Mouse (Mus musculus) limb, embryonic 14.5 days (tissue): ENCODE data around the gene Spata16. TPM values are rescaled to one million over a fixed set of nuclear protein-coding genes. Genes with fewer than 3 reads are reported as not detected.

ENCODE experiments used
- ATAC-seq: fragments of 200-750 bp; cut with Nextera tagmentation; 2 replicates; pipeline ENCODE4 v1.8.0; 2017; ENCODE audit warnings: low read depth, moderate number of reproducible peaks, moderate TSS enrichment; ENCODE audit not compliant: low FRiP score
- DNase-seq: peaks from one replicate; pipeline ENCODE4 v3.0.0-alpha.2; 2015; ENCODE audit warnings: low spot score
- H3K27ac ChIP-seq: fragments of 300-500 bp; sonication (generic); replicated peaks from 2 replicates; pipeline ENCODE4 v1.5.1; 2014; ENCODE audit warnings: low read depth, mild to moderate bottlenecking, low read length, moderate library complexity, mixed read lengths
- H3K27me3 ChIP-seq: fragments of 300-500 bp; sonication (generic); 2 replicates; pipeline ENCODE4 v1.6.1; 2014; ENCODE audit warnings: low read length, mixed read lengths; ENCODE audit not compliant: control insufficient read depth, insufficient read depth
- H3K36me3 ChIP-seq: fragments of 300-500 bp; sonication (generic); 2 replicates; pipeline ENCODE4 v1.6.1; 2014; ENCODE audit warnings: mild to moderate bottlenecking, low read length, moderate library complexity, mixed read lengths; ENCODE audit not compliant: control insufficient read depth, insufficient read depth
- H3K4me1 ChIP-seq: fragments of 300-500 bp; sonication (generic); 2 replicates; pipeline ENCODE4 v1.6.1; 2014; ENCODE audit warnings: antibody characterized with exemption, low read length, mixed read lengths; ENCODE audit not compliant: control insufficient read depth, insufficient read depth
- H3K4me2 ChIP-seq: fragments of 300-500 bp; sonication (generic); replicated peaks from 2 replicates; pipeline ENCODE4 v1.6.1; 2014; ENCODE audit warnings: low read depth, mild to moderate bottlenecking, low read length, moderate library complexity; ENCODE audit not compliant: severe bottlenecking
- H3K4me3 ChIP-seq: fragments of 300-500 bp; sonication (generic); replicated peaks from 2 replicates; pipeline ENCODE4 v1.5.1; 2014; ENCODE audit warnings: low read length
- H3K9ac ChIP-seq: fragments of 300-500 bp; sonication (generic); 2 replicates; pipeline ENCODE4 v1.6.1; 2014; ENCODE audit warnings: mild to moderate bottlenecking, low read depth, low read length, moderate library complexity; ENCODE audit not compliant: severe bottlenecking
- H3K9me3 ChIP-seq: fragments of 300-500 bp; sonication (generic); 2 replicates; pipeline ENCODE4 v1.6.1; 2016; ENCODE audit warnings: low read length; ENCODE audit not compliant: control insufficient read depth
- POLR2A ChIP-seq: fragments of 200-500 bp; IDR thresholded peaks from 2 replicates; pipeline ENCODE4 v1.8.0; 2012; ENCODE audit warnings: inconsistent platforms, mild to moderate bottlenecking, moderate library complexity, borderline replicate concordance; ENCODE audit not compliant: insufficient read depth, insufficient read length; ENCODE audit errors: extremely low read depth
- WGBS: fragments of 180-500 bp; shearing (Covaris S2); extraction: QIAGEN DNeasy Blood & Tissue Kit; methylation state at CpG from one replicate; pipeline ENCODE4 v1.1.7; 2014; 5-methylcytosine and 5-hydroxymethylcytosine counted together
- polyA plus RNA-seq, 2 experiments: library from polyadenylated mRNA; depleted of rRNA in 1 of 2; stranded (reverse) in 1 of 2; unstranded in 1 of 2; fragments of >200 nt; fragmentation: Nextera tagmentation in 1 of 2; extraction: Ambion mirVana in 1 of 2; gene quantifications; 2 replicates each; pipeline versions ENCODE4 v1.2.1 to v1.2.3; 2012 to 2014

The Spata16 gene
- polyA plus RNA-seq, 2 experiments: not detected

- no peak overlapping the region for H3K9ac ChIP-seq
- H3K9me3 ChIP-seq: no peaks in the 10 kb centered on the region
- H3K27me3 ChIP-seq: no peaks in the 10 kb centered on the region
- TF ChIP-seq POLR2A: no peak
- ATAC-seq: no peak
- H3K27ac ChIP-seq: no peak overlapping the region
- no peak for DNase-seq
- no peaks in the 10 kb centered on the region for H3K36me3 ChIP-seq
- WGBS: 59% methylated on average over 9 of the region's 9 CpGs
- H3K4me1 ChIP-seq: no peaks in the 10 kb centered on the region
- H3K4me3 ChIP-seq: no peak overlapping the region
- H3K4me2 ChIP-seq: no peak overlapping the region
Observed at GRCm38 (mm10) chr3:26850691-26851563, 213.5 kb downstream of the Spata16 start.

GRCm38 (mm10) chr3:26853557-26853956 is 216.1 kb downstream of the Spata16 start:
- Histone ChIP-seq H3K27me3 (no peaks in the 10 kb centered on the region), H3K4me1 (no peaks in the 10 kb centered on the region), H3K36me3 (no peaks in the 10 kb centered on the region), H3K27ac (no peak overlapping the region), H3K4me2 (no peak overlapping the region), H3K4me3 (no peak overlapping the region), H3K9ac (no peak overlapping the region), H3K9me3 (no peaks in the 10 kb centered on the region)
- DNase-seq: no peak
- TF ChIP-seq POLR2A: no peak
- WGBS: 87% methylated on average over 5 of the region's 5 CpGs
- no peak for ATAC-seq

GRCm38 (mm10) chr3:26874706-26875105 is 237.3 kb downstream of the Spata16 start:
- DNase-seq (no peak), ATAC-seq (no peak)
- H3K9ac ChIP-seq: no peak overlapping the region
- no peak overlapping the region for H3K27ac ChIP-seq
- 91% methylated on average over 2 of the region's 2 CpGs for WGBS
- no peaks in the 10 kb centered on the region for H3K9me3 ChIP-seq
- TF ChIP-seq POLR2A: no peak
- H3K4me3 ChIP-seq: no peak overlapping the region
- H3K27me3 ChIP-seq: no peaks in the 10 kb centered on the region
- no peak overlapping the region for H3K4me2 ChIP-seq
- H3K36me3 ChIP-seq: no peaks in the 10 kb centered on the region
- no peaks in the 10 kb centered on the region for H3K4me1 ChIP-seq

DNA sequence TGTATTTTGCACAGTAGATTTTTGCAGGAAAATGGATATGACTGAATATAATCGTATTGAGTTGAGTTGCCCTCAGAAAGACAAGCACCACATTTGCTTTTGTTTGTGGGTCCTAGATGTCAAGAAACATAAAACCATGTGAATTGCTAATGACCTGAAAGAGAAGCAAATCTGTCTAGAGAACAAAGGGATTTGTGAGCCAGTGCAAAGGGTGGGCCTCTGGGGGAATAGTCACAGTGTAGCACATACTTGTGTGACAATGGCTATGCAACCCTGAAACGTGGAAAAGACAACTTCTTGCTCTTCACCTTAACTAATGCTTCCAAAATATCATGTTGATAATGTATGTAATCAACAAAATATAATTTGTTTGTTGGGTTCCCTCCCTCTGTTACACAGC is 239.9 kb downstream of the Spata16 start:
- DNase-seq (no peak), ATAC-seq (no peak)
- TF ChIP-seq POLR2A: no peak
- H3K27ac ChIP-seq: no peak overlapping the region
- H3K4me3 ChIP-seq: no peak overlapping the region
- H3K4me1 ChIP-seq: no peaks in the 10 kb centered on the region
- H3K27me3 ChIP-seq: no peaks in the 10 kb centered on the region
- no peaks in the 10 kb centered on the region for H3K36me3 ChIP-seq
- 69% methylated on average over 2 of the region's 2 CpGs for WGBS
- no peak overlapping the region for H3K9ac ChIP-seq
- no peak overlapping the region for H3K4me2 ChIP-seq
- no peaks in the 10 kb centered on the region for H3K9me3 ChIP-seq

DNA sequence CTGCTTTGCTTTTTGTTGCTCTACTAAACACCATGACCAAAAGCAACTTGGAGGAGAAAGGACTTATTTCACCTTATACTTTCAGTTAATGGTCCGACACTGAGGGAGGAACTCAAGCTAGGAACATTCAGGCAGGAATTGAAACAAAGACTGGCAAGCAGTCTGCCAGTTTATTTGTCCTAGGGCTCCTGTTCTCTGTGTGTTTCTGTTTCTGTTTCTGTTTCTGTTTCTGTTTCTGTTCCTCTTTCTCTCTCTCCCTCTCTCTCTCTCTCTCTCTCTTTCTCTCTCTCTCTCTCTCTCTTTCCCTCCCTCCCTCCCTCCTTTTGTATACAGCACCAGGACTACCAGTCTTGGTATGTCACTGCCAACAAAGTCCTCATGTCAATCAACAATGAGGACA is 279.2 kb downstream of the Spata16 start:
- no peak for ATAC-seq
- Histone ChIP-seq H3K27me3 (no peaks in the 10 kb centered on the region), H3K27ac (no peak overlapping the region), H3K4me1 (no peaks in the 10 kb centered on the region), H3K9me3 (no peaks in the 10 kb centered on the region), H3K4me3 (no peak overlapping the region), H3K36me3 (no peaks in the 10 kb centered on the region), H3K9ac (no peak overlapping the region), H3K4me2 (no peak overlapping the region)
- no peak for DNase-seq
- 80% methylated on average over 1 of the region's 1 CpGs for WGBS
- no peak for TF ChIP-seq POLR2A

DNA sequence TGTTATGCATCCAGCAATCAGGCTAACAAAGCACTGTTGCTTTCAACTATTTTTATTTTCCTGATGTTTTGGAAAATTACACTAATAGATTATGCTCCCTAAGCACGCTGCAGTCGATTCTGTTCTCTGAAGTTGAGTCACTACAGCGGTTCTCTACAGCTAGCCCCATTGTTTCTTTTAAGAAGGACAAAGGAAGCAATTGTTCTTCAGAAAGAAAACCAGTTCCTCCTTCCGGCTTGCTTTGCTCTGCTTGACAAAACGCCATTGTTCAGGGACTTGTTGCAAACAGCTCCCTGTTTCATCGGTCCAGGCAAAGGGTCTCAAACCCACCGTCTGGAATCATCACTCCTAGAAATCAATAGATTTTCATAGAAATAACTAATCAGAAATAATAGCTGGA is 283.6 kb downstream of the Spata16 start:
- Histone ChIP-seq H3K4me2 (no peak overlapping the region), H3K27me3 (no peaks in the 10 kb centered on the region), H3K4me3 (no peak overlapping the region), H3K9me3 (peaks cover 6% of the 10 kb centered on the region; the same call in 1 of the 2 replicates), H3K4me1 (no peaks in the 10 kb centered on the region), H3K27ac (no peak overlapping the region), H3K36me3 (no peaks in the 10 kb centered on the region), H3K9ac (no peak overlapping the region)
- DNase-seq: no peak
- TF ChIP-seq POLR2A: no peak
- ATAC-seq: no peak
- WGBS: 72% methylated on average over 7 of the region's 7 CpGs
